Mouse (Mus musculus) embryonic fibroblast, embryonic 13.5 days (primary cell): Measurements from ENCODE around the gene Ntrk1. TPM values are rescaled to one million over a fixed set of nuclear protein-coding genes. Genes with fewer than 3 reads are reported as not detected.
"Not testable (repeated sequence)": the region's sequence is repeated elsewhere in the genome, so short reads cannot be mapped to it uniquely, and the experiment has no call there.

Experiments used
- H3K27ac ChIP-seq: 2 replicates; pipeline ENCODE4 v1.5.1; 2012; ENCODE audit warnings: low read length, control low read depth, inconsistent platforms; ENCODE audit not compliant: insufficient read depth
- H3K4me1 ChIP-seq: 2 replicates; pipeline ENCODE4 v1.6.1; 2011; ENCODE audit warnings: low read length; ENCODE audit not compliant: control insufficient read depth, insufficient read depth
- H3K4me3 ChIP-seq: 2 replicates; pipeline ENCODE4 v1.5.1; 2011; ENCODE audit warnings: mild to moderate bottlenecking, control low read depth, low read length; ENCODE audit not compliant: insufficient read depth
- CTCF ChIP-seq: IDR thresholded peaks from 2 replicates; pipeline ENCODE4 v1.5.1; 2011; ENCODE audit warnings: mild to moderate bottlenecking, control low read depth, low read length, moderate library complexity, borderline replicate concordance; ENCODE audit not compliant: insufficient read depth
- POLR2A ChIP-seq: IDR thresholded peaks from 2 replicates; pipeline ENCODE4 v1.6.1; 2011; ENCODE audit warnings: low read depth, mild to moderate bottlenecking, control low read depth, low read length, moderate library complexity
- polyA plus RNA-seq: library from polyadenylated mRNA; stranded (reverse); fragments of >200 nt; gene quantifications from 2 replicates; pipeline ENCODE4 v1.2.4, GENCODE M21; 2011; ENCODE audit warnings: low read depth; ENCODE audit not compliant: missing spikeins, insufficient read length

The Ntrk1 gene
- polyA plus RNA-seq: not detected in 2 replicates

- TF ChIP-seq CTCF (no peak), POLR2A (no peak)
- H3K4me3 ChIP-seq: no peak within 1 kb of the TSS
- H3K27ac ChIP-seq: no peak within 1 kb of the TSS
- H3K4me1 ChIP-seq: 0 out of 2 replicates have a peak, but pooled peaks cover 3% of the 10 kb centered on the region
Observed at GRCm38 (mm10) chr3:87794922-87795325, at the start of gene Ntrk1. Gene Ntrk1 (minus strand): TSS chr3:87795162.

GRCm38 (mm10) chr3:87840858-87841257 lies 45.9 kb upstream of the Ntrk1 start:
- TF ChIP-seq CTCF (no peak), POLR2A (no peak)
- Histone ChIP-seq H3K4me1 (no peaks in the 10 kb centered on the region), H3K4me3 (no peak overlapping the region), H3K27ac (no peak overlapping the region)

GRCm38 (mm10) chr3:87838622-87839021 lies 43.7 kb upstream of the Ntrk1 start:
- TF ChIP-seq POLR2A (no peak), CTCF (peak; percentile 79; the same call in 1 of the 2 replicates)

GRCm38 (mm10) chr3:87833482-87833881 lies 38.5 kb upstream of the Ntrk1 start:
- TF ChIP-seq POLR2A: no peak
- no peak for TF ChIP-seq CTCF
- no peak overlapping the region for H3K27ac ChIP-seq
- H3K4me3 ChIP-seq: no peak overlapping the region
- H3K4me1 ChIP-seq: no peaks in the 10 kb centered on the region

More at GRCm38 (mm10) chr3:87838622-87839021, 43.7 kb upstream of the Ntrk1 start:
- Histone ChIP-seq H3K4me1 (no peaks in the 10 kb centered on the region), H3K4me3 (no peak overlapping the region), H3K27ac (no peak overlapping the region)

- H3K4me3 ChIP-seq: no peak overlapping the region
- TF ChIP-seq CTCF: no peak
- no peak for TF ChIP-seq POLR2A
- H3K27ac ChIP-seq: no peak overlapping the region
- H3K4me1 ChIP-seq: no peaks in the 10 kb centered on the region
Observed at GRCm38 (mm10) chr3:87832109-87832859, 37.3 kb upstream of the Ntrk1 start.

GRCm38 (mm10) chr3:87829025-87829424 lies 34.1 kb upstream of the Ntrk1 start:
- Histone ChIP-seq H3K4me3 (no peak overlapping the region), H3K4me1 (no peaks in the 10 kb centered on the region), H3K27ac (no peak overlapping the region)
- TF ChIP-seq CTCF (no peak), POLR2A (no peak)

GRCm38 (mm10) chr3:87828435-87828834 lies 33.5 kb upstream of the Ntrk1 start:
- Histone ChIP-seq H3K4me1 (no peaks in the 10 kb centered on the region), H3K4me3 (no peak overlapping the region), H3K27ac (no peak overlapping the region)
- TF ChIP-seq POLR2A (no peak), CTCF (no peak)

- H3K4me1 ChIP-seq, H3K27ac ChIP-seq, H3K4me3 ChIP-seq: not testable (repeated sequence)
Observed at GRCm38 (mm10) chr3:87824206-87824605, 29.2 kb upstream of the Ntrk1 start, which contains the start of gene Pear1. Gene Pear1 (minus strand): TSS chr3:87824306.

GRCm38 (mm10) chr3:87818226-87818625 lies 23.3 kb upstream of the Ntrk1 start:
- Histone ChIP-seq H3K27ac (no peak overlapping the region), H3K4me1 (no peaks in the 10 kb centered on the region), H3K4me3 (no peak overlapping the region)
- TF ChIP-seq POLR2A: no peak
- no peak for TF ChIP-seq CTCF

- no peak overlapping the region for H3K27ac ChIP-seq
- H3K4me1 ChIP-seq: no peaks in the 10 kb centered on the region
- peak; percentile 78; the same call in 1 of the 2 replicates for TF ChIP-seq CTCF
- no peak for TF ChIP-seq POLR2A
- H3K4me3 ChIP-seq: no peak overlapping the region
Observed at GRCm38 (mm10) chr3:87816646-87817093, 21.7 kb upstream of the Ntrk1 start.

GRCm38 (mm10) chr3:87816166-87816565 lies 21.2 kb upstream of the Ntrk1 start:
- H3K27ac ChIP-seq: no peak overlapping the region
- no peaks in the 10 kb centered on the region for H3K4me1 ChIP-seq
- H3K4me3 ChIP-seq: no peak overlapping the region
- TF ChIP-seq POLR2A (no peak), CTCF (no peak)
